Mouse (Mus musculus) urinary bladder, postnatal 14 days (tissue): Measurements from ENCODE around the gene Zic3.

Experiments used
- DNase-seq: peaks from one replicate; pipeline ENCODE4 v3.0.0; 2021; ENCODE audit warnings: low spot score

Zic3 gene

DNA sequence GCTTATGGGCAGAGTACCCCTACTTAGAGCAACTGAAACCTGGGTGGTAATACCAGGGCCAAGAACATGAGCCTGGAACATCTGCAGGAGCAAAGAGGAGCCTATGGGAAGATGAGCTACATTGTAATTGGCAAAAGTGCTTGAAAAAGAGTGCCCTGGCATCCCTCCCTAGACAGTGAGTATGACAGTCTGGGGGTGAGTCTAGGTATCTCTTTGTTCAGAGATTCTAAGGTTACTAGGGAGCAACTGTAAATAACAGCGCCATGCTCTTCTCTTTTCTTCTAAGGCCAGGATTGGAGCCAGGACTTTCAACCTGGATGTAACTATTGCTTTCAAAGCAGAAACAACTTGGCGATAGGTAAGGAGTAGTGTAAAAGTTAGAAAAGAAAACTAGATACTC is at the start of gene Zic3:
Gene Zic3, plus strand, starts transcription at position 301 of the 400 bp plus-strand sequence.
- no peak for DNase-seq

DNA sequence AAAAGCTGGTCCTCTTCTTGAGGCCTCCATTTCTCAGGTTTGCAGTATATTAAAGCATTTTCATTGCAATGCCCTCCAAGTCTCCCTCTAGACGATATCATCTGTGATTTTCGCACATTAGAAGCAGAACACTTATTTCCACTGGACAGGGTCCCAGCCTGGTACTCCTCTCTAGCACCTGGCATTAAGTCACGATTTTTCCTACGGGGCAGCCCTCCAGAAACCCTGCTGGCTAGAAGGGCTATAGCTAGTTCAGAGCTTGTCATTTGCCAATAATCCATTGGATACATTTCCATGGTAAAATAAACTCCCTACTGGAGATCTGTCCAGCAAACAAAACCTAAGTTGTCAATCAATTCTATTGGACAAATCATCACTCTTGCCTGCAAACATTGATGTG is 40.1 kb upstream of the Zic3 start:
- DNase-seq, result no peak

DNA sequence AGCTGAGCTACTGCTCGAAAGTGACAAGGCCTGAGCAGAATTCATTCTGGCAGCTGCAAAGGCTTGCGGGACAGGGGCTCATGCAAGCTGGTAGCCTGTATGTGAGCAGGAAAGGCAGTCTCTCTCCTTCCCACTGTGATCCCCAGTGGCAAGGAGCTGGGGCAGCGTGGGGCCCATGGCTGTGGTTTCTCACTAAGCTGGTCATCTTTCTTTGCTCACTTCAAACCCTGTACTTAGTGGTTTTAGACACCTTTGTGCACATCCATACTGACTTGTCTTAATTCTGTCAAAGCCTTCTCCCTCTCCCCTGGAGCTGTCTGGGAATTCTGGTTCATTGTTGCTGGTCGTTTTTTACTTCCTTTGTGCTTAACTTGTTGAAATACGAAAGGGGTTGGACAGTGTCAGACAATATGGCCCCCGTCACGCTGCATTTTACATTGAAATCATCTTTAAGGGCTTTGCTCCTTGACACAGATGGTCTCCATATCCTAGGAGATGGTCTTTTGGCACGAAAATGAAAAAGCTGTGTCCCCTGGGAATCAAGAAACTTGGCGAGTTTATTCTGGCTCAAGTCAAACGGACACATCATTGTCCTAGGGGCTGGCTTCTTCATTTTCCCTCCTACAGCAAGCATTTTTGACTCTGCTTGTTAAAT is 34.9 kb upstream of the Zic3 start:
- DNase-seq, result no peak

DNA sequence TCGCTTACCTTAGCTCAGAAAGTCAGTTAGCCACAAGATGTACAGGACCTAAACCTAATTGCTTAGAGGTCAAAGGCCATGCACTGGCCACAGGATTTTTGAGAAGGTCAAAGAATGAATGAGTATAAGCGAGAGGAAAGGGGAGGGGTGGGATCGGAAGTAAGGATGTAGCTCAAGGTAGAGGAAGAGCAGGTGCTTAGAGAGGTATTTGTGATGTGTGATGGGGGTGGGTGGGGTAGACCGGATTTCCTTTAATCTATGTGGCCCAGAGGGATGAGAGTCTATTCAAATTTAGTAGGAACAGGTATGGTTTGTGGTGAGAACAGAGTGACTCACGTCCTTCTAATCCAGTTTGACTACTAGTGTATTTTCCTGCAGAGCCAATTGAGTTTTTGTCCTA is 9.1 kb upstream of the Zic3 start:
- no peak for DNase-seq

DNA sequence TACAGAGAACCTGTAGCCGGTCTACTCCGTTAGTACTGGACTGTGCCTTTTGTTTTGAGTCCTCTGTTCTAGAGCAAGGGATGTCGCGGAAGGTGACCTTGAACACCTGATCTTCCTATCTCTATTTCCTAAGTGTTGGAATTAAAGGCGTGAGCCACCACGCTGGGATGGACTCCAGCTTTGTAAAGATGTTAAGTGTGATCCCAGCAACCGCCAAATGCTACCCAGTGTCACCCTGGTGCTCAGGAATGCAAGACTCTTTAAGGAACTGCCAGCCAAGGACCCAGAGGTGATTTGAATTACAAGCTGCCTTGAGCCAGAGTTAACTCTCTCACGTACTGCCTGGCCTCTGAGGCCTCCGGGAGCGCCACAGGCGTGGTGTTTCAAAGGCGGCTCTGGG is 8.4 kb upstream of the Zic3 start:
- no peak for DNase-seq

DNA sequence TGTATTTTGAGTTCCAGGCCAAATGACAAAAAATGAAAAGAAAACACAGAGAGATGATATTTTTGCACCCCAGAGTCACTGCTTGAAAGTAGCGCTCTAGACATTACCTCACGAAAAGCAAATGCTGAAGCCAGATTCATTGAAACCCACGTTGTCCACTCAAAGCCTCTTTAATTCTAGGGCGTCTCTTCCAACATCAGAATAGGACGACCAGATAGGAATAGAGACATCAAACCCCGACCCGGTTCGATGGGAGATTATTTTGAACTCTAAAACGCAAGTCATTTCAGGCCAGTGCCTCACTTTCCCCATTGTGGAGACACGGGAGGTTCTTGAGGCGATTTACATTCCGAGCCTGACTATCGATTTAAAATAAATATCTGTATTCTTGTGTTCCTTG is 7.7 kb upstream of the Zic3 start:
- DNase-seq, result no peak

DNA sequence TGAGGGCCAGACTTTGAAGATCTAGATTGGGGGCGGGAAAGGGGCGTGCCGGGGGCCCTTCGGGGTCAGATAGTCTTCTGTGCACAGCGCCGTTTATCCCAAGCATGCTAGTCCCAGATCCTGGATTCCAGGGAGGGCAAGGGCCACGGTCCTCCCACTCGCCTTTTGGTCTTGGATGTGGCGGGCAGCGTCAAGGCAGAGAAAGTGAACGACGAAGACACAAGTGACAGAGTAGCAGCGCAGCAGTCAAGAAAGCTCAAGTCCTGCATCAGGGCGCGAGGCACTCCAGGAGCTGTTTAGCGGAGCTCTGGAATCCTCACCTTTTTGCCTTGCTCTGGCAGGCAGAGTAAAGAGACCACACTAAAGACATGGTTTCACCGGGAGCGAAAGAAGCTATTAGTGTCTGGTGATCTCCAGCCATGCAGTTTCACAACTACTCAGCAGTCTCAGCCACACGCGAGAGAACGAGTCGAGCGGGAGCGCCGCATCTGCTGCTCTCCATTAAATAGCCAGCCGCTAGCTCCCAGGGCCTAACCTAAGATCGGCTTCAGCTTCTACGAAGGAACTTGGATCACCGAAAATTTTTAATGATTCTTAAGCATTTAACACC is 7.1 kb upstream of the Zic3 start:
- no peak for DNase-seq

DNA sequence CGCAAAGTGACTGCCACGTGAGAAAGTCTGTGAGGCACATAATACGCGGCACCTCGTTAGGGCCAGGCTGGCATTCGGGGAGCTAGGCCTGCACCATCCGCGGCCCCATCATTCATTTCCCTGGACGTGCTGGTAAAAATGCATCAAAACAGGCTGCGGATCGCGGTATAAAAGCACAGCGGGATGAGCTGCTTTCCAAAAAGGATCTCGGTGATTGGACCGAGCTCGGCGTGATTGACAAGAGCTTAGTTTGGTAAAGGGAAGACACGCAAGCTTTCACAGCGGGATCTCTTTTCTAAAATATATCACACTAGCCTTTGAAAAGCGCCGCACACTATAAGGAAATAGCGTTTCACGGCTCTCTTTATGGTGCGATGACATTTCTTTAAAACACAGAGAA is 3.8 kb upstream of the Zic3 start:
- DNase-seq, result no peak

DNA sequence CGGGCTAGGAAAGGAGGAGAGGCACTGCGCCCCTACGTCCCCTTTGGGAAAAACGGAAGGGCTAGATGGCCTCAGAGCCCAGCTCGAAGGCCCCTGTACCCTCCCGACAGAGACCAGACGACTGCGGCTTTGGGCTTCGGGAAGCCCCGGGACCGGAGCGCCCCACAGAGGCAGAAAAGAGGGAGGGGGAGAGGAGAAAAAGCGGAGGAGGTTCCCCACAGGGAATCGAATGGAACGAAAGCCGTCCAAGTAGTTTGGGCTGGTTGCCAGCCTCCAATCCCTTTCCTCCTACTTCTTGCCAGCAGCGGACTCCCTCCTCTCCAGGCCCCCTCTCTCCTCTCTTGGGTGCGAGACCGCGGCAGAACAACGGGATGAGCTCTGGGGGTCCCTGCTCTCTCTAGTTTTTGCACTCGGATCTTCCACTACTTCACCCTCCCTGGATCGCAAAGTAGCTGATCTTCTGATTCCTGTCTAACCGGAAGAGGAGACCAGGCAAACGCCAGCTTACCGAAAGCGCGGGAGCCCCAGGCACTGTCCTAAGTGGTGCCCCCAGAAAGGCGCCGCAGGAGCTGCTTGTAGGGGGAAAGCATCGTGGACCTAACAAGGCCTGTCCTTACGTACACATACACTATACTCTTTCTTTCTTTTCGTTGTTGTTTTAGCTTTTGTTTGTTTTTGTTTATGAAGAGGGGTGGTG is 3.1 kb upstream of the Zic3 start:
- DNase-seq, result no peak

DNA sequence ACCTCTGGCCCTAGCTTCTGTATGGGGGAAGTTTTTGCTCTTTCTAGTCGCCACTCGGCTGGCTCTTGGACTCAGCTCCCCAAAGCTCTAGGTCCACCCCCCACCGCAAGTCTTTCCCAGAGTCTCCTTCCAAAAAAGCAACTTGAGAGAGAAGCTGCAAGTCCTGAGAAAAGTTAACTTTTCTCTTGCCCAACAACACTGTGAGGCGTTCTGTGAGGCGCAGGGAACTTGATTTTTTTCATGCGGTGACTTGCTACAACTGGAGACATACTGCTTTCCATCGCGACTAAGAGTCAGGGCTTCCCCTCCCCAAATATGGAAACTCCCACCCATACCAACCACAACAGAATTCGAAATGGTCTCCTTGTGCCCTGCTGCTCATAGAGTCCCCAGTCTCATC is 5.1 kb downstream of the Zic3 start:
- DNase-seq, result no peak

DNA sequence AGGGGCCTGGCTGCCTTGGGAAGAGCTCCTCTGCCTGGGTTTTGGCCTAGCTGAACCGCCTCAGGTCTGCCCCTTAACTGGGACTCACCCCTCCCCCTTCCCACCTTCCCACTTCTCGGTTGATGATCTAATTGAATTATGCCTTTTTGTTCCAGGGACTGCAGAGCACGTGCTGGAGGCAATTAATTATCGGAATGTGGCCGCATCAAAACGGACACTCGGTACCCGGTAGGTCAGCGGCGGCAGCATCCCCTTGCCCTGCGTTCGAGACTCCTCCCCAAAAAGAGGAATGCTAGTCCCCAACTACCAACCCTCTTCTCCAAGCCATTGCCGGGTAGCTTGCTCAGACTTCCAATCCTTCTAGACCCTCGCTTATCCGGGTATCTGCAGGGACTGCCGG is 5.6 kb downstream of the Zic3 start:
- DNase-seq, result no peak

DNA sequence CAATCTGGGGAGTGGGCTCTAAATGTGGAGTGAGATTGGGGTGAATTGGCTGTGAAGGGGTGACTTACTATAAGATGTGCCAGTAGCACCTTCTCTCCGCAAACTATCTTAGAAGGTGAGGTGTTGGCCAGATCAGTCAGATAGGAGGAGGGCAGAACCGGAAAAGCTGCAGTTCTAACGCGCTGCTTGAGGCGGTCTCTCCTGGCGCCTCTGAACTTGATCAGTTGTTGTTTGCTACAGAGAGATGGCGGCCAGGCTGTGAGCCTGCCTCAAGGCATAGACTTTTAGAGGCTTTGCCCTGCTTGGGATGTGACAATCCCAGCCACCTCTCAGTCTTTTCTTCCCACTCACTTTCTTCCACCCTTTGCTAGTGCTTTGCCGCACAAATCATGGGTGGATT is 6.4 kb downstream of the Zic3 start:
- DNase-seq, result no peak

DNA sequence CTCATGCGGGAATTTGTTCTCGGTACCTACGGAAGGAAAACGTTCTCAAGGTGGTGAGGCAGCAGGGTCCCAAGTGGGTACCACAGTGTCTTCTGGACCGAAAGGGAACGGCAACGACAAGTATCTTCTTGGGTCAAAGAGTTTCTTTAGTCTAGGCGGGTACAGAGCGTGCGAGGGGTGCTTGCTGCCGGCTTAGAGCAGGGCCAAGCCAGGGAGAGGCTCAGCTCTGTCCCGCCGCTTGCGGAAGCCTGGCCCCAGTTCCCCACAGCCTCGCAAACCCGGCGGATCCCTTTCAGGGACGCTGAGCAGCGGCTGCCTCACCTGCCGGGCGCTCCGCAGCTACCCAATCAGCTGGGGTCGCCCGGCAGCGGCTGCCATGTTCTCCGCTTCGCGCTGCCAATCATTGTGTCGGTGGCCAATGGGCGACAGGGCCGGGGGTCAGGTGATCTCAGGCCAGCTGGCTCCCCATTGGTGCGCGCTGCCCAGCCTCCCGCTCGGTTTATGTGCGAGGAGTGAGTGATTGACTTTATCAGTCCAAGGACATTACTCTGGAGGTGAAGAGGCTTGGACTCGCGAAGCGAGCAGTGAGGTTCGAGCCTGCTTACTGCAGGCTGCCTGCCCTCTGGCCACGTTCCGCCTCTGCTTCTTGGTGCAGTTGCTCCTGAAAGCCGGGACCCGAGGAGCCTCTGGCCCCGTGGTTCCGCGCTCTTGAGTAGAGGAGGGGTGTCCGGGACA is 7.8 kb downstream of the Zic3 start:
- DNase-seq, result no peak

DNA sequence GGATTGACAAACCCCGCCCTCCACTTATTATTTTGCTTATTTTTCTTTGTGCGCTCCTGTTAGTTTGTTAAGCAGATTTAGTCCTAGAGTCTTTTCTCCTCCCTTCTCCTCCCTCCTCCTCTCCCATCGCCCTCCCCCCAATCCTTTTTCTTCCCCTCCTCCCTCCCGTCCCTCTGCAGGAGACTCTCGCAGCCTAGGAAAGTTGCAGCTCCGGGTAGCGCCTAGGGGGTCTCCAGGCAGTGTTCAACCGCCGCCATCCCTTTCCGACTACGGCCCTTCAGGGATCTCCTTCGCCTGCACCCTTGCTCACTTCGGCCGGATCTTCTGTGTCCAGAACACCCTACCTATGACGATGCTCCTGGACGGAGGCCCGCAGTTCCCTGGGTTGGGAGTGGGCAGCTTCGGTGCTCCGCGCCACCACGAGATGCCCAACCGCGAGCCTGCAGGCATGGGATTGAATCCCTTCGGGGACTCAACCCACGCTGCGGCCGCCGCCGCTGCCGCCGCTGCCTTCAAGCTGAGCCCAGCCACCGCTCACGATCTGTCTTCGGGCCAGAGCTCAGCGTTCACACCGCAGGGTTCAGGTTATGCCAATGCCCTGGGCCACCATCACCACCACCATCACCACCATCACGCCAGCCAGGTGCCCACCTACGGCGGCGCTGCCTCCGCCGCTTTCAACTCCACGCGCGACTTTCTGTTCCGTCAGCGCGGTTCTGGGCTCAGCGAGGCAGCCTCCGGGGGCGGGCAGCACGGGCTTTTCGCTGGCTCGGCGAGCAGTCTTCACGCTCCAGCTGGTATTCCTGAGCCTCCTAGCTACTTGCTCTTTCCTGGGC is 8.6 kb downstream of the Zic3 start:
- no peak for DNase-seq

DNA sequence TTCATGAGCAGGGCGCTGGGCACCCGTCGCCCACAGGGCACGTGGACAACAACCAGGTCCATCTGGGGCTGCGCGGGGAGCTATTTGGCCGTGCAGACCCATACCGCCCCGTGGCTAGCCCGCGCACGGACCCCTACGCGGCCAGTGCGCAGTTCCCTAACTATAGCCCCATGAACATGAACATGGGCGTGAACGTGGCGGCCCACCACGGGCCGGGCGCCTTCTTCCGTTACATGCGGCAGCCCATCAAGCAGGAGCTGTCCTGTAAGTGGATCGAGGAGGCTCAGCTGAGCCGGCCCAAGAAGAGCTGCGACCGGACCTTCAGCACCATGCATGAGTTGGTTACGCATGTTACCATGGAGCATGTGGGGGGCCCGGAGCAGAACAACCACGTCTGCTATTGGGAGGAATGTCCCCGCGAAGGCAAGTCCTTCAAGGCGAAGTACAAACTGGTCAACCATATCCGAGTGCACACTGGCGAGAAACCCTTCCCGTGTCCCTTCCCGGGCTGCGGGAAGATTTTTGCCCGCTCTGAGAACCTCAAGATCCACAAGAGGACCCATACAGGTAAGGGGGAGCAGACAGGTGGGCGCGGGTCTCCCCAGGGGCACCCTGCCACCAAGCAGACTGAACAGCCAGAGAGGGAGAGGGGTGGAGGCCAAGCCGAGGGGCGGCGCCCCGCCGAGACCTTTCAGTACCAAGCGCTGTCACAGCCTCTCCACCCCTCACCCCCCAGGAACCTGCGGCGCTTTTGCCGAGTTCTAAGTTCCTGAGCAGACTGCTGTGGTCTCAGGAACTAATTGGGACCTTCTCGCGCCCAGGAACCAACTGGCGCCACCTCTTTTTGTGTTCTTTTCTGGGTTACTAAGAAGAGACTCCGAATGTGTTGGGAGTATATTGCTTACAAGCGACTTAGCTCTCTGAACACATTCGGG is 9.4 kb downstream of the Zic3 start:
- no peak for DNase-seq

DNA sequence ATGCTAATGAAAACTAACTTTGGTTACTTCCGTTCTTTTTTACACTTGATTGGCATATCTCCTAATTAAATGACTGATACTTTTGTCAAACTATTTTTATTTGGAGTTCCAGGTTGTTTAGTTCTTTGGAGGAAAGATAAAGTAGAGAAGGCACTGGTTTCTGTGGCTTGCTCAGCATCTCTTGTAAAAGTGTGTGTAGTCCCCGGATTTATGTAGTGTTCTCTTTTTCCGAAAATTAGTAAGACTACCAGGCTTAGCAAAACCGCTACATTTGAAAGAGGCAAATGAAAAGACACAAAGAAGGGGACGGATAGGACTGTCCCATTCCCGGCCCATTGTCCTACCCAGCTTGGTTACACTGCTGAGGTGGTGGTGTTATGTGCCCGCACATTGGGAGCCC is 10.1 kb downstream of the Zic3 start:
- DNase-seq, result no peak

DNA sequence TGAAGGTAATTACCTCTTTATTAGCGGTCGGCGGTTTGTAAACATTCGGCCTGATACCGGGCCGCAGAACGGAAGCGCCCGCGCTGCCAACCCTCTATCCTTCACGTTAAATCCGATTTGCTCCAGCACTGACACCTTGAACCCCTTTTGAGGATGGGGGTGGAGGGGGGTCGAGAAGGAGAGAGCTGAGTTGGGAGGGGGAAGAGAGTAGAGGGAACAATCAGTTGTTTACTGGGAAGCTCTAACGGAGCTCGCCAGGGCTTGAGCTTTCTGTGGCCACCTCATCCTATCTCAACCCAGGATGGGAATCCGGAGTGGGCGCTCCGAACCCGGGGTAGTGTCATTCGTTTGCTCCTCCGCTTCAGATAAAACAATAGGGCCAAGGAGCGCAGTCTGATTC is 11.0 kb downstream of the Zic3 start:
- no peak for DNase-seq

DNA sequence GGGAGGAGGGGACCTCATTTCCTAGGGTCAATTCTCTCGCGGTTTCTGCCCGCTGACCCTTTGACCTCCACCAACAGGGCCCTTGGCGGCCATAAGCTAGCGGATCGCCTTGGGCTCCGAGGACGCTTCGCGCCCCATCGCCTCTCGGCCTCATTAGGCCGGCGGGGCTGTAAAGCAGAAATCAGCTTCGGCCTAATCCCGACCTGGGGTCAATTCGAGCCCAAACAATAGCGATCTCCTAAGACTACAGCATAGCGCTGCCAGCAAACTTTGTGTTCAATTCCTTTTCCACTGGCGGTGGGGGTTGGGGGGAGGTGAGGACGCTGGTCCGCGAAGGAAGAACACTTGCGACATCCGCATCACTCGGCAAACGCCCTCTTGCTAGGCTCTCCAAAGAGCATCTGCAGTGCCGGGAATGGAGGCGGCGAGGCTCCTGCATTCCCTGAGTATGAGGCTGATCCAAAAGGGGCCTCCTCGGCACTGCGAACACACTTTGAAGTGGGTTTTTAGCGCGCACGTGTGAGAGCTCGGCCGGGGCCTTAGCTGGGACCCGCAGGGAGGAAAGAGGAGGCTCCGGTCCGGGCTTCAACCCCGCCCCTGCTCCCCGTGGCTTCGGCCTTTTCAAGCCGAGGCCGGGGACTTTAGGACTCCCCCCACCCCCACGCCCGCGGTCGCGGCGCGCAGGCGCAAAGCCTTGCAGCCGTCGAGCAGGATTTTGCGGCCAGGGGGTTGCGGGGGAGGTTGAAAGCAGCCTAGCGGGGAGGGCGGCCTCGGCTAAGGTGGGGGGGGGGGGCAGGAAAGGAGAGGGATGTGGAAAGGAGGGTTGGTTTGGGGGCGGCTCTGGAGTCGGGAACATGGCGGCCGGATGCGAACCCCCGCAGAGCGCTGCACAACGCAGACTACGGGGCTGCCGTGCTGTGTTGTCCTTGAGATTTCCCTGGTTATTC is 15.8 kb downstream of the Zic3 start:
- DNase-seq, result no peak

DNA sequence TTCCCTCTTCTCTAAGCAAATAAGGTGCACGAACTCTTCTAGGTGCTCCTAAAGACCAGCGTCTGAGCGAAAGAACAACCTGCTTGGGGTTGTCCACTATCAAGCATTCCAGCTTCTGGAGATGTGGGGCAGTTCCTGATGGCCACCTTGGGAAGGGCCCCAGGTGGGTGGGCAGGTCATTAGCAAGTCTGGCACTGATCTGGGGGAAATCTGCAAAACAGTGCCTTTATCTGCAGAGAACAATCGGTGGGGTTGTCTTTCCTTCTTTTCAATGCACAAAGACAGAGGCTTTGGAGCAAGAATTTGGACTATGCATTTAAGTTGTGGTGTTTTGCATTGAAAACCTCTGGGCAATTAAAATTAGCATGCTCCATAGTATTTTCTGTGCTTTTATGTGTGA is 17.2 kb downstream of the Zic3 start:
- no peak for DNase-seq

DNA sequence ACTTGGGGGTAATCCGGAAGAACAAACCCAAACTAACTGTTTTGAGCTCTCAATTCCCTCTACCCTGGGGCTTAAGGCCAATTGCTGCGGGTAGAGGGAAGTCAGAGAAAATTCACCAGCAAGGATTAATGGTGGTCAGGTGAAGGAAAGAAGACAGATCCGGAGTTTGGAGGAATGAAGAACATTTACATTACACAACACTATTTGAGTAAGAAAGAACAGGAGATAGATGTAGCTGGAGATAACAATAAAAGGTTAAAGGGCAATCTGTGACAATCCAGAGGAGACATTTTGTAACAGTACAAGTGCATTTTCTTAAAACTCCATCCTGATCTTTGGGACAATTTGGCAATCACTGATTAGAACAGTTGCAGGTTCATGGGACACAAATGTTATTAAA is 19.4 kb downstream of the Zic3 start:
- DNase-seq, result no peak
